Mouse (Mus musculus) heart, embryonic 10.5 days (tissue): ENCODE results near the gene Izumo4. TPM values are rescaled to one million over a fixed set of nuclear protein-coding genes. Genes with fewer than 3 reads are reported as not detected.

Experiments
- DNase-seq: peaks from one replicate; pipeline ENCODE4 v3.0.0-alpha.2; 2017; ENCODE audit warnings: low spot score
- H3K27ac ChIP-seq: fragments of 300-500 bp; sonication (generic); 2 replicates; pipeline ENCODE4 v1.5.1; 2016; ENCODE audit warnings: mild to moderate bottlenecking
- H3K27me3 ChIP-seq: fragments of 300-500 bp; sonication (generic); 2 replicates; pipeline ENCODE4 v1.6.1; 2016; ENCODE audit warnings: mild to moderate bottlenecking; ENCODE audit not compliant: poor library complexity, insufficient read depth, severe bottlenecking
- H3K36me3 ChIP-seq: fragments of 300-500 bp; sonication (generic); 2 replicates; pipeline ENCODE4 v1.6.1; 2016; ENCODE audit warnings: mild to moderate bottlenecking, moderate library complexity
- H3K4me1 ChIP-seq: fragments of 300-500 bp; sonication (generic); 2 replicates; pipeline ENCODE4 v1.6.1; 2016; ENCODE audit warnings: mild to moderate bottlenecking
- H3K4me3 ChIP-seq: fragments of 300-500 bp; sonication (generic); 2 replicates; pipeline ENCODE4 v1.5.1; 2016; ENCODE audit warnings: mild to moderate bottlenecking, moderate library complexity
- H3K9me3 ChIP-seq: fragments of 300-500 bp; sonication (generic); 2 replicates; pipeline ENCODE4 v1.6.1; 2016; ENCODE audit warnings: mild to moderate bottlenecking, moderate library complexity
- WGBS: fragments of 180-500 bp; shearing (Covaris S2); methylation state at CpG from one replicate; pipeline ENCODE4 v1.1.7; 2016; 5-methylcytosine and 5-hydroxymethylcytosine counted together
- polyA plus RNA-seq: library from polyadenylated mRNA; unstranded; fragments of >200 nt; fragmentation: Nextera tagmentation; extraction: Ambion mirVana; gene quantifications from 2 replicates; pipeline ENCODE4 v1.2.1, GENCODE M21; 2016

Izumo4 gene
- polyA plus RNA-seq, 1 experiment from 2014 or later: 14.4 TPM

DNA sequence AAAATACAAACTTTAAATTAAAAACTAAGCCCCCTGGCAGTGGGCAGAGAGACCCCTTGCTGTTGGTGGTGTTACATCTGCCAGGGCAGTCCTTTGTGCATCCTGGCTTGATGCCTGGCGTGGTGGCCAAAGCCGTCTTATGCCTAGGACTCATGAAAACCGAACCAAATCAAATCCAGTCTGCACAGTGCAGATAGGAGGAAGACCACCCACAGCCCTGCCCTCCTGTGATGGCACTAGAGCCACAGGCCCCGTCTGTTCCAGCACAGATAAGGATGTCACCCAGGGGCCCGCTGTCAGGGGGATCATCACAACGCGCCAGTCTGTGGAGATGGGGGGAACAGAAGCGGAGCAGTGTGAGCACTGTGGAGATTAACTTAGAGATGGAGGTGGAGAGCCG, 4.2 kb upstream of the Izumo4 start:
- no peak overlapping the region for H3K4me3 ChIP-seq
- peaks cover 31% of the 10 kb centered on the region for H3K36me3 ChIP-seq
- peaks cover 75% of the 10 kb centered on the region for H3K4me1 ChIP-seq
- H3K9me3 ChIP-seq: no peaks in the 10 kb centered on the region
- H3K27me3 ChIP-seq: no peaks in the 10 kb centered on the region
- WGBS: 67% methylated on average over 9 of the region's 9 CpGs
- DNase-seq: peak; percentile 94
- peak overlapping the region; percentile 75; the same call in 1 of the 2 replicates for H3K27ac ChIP-seq

DNA sequence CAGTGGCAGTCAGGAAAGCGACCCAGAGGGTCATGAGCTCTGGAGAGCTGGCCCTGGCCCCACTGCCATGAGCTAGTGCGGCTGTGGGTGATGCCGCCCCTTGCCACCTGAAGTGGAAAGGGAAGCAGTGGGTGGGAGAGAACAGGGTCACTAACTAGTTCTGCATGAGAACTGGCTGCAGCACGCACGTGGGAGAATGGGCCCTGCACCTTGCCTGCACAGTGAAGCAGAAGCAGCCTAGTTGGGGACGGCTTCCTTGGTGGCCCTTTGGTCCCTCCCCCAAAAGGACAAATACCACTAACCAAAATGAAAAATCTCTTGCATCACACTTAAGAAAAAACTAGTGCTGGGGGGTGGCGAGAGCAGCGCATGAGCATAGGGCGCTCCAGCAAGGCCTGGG, 3.4 kb upstream of the Izumo4 start:
- no peaks in the 10 kb centered on the region for H3K9me3 ChIP-seq
- no peak for DNase-seq
- no peaks in the 10 kb centered on the region for H3K27me3 ChIP-seq
- peak overlapping the region; percentile 75 for H3K27ac ChIP-seq
- 0 out of 2 replicates have a peak overlapping the region, but pooled peaks have one; percentile 23 for H3K4me3 ChIP-seq
- peaks cover 76% of the 10 kb centered on the region for H3K4me1 ChIP-seq
- WGBS: 90% methylated on average over 9 of the region's 9 CpGs
- peaks cover 29% of the 10 kb centered on the region for H3K36me3 ChIP-seq

DNA sequence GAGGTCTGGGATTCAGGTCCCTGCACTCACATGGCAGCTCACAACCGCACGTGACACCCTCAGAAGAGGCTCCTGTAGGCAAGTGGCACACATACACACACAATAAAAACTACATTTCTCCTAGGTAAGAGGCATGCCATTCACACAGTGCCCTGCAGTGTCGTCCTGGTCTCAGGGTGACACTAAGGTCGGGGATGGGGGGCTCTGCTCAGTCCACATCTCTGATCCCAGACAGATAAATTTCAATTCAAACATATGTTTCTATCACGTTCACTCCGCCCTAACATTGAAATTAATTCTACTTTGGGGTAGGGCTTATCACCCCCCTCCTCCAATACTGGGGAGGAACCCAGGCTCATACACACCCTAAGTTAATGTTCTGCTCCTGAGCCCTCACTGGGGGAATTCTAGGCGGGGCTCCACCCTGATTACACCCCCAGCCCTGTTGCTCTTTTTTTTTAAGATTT, 1.9 kb upstream of the Izumo4 start:
- Histone ChIP-seq H3K4me1 (peaks cover 76% of the 10 kb centered on the region), H3K4me3 (no peak overlapping the region)

DNA sequence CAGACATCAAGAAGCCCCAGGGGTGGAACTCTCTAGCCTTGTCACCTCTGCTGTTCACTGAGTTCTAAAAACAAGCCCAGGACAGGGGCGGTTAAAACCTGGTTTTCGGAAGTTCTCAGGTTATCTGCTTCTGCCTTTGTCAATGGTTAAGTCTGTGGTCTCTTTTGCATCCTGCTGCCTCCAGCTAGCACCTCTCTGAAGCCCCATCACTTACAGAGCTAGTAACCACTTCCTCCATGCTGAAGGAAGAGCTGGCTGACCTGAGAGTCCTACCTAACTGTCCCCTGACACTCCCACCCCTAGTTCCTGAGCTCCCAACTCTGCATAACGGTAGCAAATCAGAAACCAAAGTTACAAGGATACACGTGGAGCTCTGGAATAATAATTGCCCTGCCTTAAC, 1.3 kb upstream of the Izumo4 start:
- Histone ChIP-seq H3K36me3 (peaks cover 20% of the 10 kb centered on the region), H3K9me3 (no peaks in the 10 kb centered on the region), H3K4me3 (peak overlapping the region; percentile 77), H3K27ac (peak overlapping the region; percentile 90; the same call in 1 of the 2 replicates), H3K4me1 (peaks cover 76% of the 10 kb centered on the region), H3K27me3 (no peaks in the 10 kb centered on the region)
- DNase-seq: no peak
- WGBS: 41% methylated on average over 4 of the region's 4 CpGs

More for the DNA sequence above, 1.9 kb upstream of the Izumo4 start:
- H3K9me3 ChIP-seq: no peaks in the 10 kb centered on the region
- no peak for DNase-seq
- WGBS: 85% methylated on average over 7 of the region's 7 CpGs
- peak overlapping the region; percentile 44; the same call in 1 of the 2 replicates for H3K27ac ChIP-seq
- H3K36me3 ChIP-seq: peaks cover 19% of the 10 kb centered on the region; the same call in 1 of the 2 replicates
- H3K27me3 ChIP-seq: no peaks in the 10 kb centered on the region

DNA sequence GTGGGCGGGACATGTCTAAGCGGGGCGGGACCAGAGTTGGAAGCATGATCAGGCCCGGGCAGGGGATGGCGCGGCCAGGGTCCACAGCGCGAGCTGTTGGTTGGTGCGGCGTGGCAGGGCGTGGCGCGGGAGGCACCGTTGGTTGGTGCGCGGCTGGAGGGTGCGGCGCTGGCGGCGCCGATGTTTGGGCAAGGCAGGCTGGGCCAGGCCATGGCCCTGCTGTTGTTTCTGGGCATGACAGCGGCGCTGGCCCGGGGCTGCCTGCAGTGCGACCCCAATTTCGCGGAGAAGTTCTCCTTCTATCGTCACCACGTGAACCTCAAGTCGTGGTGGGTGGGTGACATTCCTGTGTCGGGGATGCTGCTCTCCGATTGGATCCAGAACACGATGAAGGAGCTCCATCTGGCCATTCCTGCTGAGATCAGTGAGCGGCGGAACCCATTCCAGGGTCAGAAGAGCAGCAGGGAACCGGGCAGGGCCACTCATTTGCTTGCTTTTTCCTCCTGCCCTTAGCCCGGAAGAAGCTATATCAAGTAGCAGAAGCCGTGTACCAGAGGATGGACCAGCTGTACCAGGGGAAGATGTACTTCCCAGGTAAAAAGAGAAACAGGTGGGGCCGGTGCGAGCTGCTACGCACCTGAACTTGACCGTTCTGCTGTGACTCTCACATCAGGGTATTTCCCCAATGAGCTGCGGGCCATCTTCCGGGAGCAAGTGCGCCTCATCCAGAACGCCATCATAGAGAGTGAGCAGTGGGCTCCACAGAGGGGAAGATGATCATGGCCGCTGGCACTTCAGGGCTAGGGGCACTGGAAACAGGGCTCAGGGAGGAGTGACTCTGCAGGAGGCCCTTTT, 779 bp downstream of the Izumo4 start:
- 2% methylated on average over 47 of the region's 47 CpGs for WGBS
- peak overlapping the region; percentile 77 for H3K4me3 ChIP-seq
- peaks cover 39% of the 10 kb centered on the region for H3K36me3 ChIP-seq
- H3K27me3 ChIP-seq: no peaks in the 10 kb centered on the region
- peak; percentile 98 for DNase-seq
- no peaks in the 10 kb centered on the region for H3K9me3 ChIP-seq
- H3K27ac ChIP-seq: peak overlapping the region; percentile 90
- H3K4me1 ChIP-seq: peaks cover 67% of the 10 kb centered on the region

DNA sequence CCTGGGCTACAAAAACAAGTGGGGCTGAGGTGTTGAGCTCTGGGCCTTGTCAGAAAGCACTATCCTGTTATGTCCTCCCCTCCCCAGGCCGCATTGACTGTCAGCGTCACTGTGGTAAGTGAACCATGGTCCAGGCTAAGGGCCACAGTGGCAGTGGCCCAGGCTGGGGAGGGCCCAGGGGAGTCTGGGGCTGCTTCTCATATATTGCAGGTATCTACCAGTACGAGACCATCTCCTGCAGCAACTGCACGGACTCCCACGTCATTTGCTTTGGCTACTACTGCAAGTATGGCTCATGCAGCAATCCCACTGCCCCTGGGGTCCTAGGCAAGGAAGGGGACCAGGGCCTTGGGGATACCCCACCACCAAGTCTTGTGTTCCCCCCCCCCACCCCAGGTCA, 1.7 kb downstream of the Izumo4 start:
- no peak for DNase-seq
- peaks cover 43% of the 10 kb centered on the region for H3K36me3 ChIP-seq
- no peaks in the 10 kb centered on the region for H3K9me3 ChIP-seq
- H3K27me3 ChIP-seq: no peaks in the 10 kb centered on the region
- peaks cover 59% of the 10 kb centered on the region for H3K4me1 ChIP-seq
- H3K4me3 ChIP-seq: peak overlapping the region; percentile 77
- H3K27ac ChIP-seq: peak overlapping the region; percentile 90
- 88% methylated on average over 5 of the region's 5 CpGs for WGBS

DNA sequence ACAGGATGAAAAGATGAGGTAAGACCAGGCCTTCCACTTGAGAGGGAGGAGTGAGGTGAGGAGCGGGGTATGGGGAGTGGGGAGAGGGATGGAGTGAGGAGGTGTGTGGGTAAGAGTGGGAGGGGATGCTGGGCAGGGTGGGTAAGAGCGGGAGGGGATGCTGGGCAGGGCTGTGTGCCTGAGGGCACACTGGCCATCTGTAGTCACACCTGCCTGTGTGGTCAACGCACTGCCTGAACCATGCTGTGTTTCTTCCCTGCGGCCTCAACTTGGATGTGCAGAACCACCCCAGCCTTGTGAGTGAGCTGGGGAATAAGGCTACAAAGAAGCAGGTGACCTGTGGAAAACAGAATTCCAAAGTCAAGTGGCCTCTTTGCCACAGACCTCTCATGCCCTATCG, 2.4 kb downstream of the Izumo4 start:
- H3K4me3 ChIP-seq: 0 out of 2 replicates have a peak overlapping the region, but pooled peaks have one; percentile 4
- H3K9me3 ChIP-seq: no peaks in the 10 kb centered on the region
- peaks cover 45% of the 10 kb centered on the region for H3K36me3 ChIP-seq
- no peaks in the 10 kb centered on the region for H3K27me3 ChIP-seq
- no peak overlapping the region for H3K27ac ChIP-seq
- DNase-seq: no peak
- whole genome bisulfite sequencing: 81% methylated on average over 5 of the region's 5 CpGs
- H3K4me1 ChIP-seq: peaks cover 55% of the 10 kb centered on the region

DNA sequence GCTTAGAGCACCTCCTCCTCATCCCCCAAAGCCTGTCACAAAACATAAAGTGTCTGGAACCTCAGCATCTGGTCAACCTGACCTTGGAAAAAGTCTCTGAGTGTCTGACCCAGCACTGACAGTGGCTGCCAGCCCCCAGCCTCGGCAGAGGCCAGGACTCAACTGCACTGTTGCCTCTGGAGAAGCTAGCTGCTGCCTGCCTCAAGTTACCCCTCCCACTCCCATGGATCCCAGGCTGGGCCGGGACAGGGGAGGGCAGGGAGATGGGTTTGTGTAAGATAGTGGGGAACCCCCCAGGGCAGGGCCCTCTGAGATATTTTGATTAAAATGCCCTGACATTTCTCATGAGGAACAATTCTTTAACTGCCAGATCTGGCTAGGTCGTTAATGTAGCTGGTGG, 3.0 kb downstream of the Izumo4 start:
- peaks cover 50% of the 10 kb centered on the region for H3K36me3 ChIP-seq
- 58% methylated on average over 3 of the region's 3 CpGs for WGBS
- no peak overlapping the region for H3K27ac ChIP-seq

DNA sequence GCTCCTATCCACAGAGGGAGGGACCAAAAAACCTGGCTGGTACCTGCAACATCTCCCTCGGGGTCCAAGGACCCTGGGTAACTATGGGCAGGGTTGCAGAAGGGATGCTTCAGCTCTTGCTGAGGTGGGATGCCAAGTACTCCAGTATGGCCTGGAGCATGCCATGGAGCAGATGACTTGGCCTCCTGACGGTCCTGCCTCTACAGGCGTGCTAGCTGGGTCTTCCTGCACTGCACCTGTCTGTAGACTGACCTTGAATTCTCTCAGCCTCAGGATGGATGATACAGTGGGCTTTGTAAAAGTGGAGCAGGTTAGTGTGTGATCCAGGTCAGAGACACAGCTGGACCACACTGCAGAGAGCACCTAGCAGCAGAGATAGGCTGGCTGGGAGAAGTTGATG, 3.5 kb downstream of the Izumo4 start:
- no peaks in the 10 kb centered on the region for H3K27me3 ChIP-seq
- WGBS: 64% methylated on average over 3 of the region's 3 CpGs
- H3K36me3 ChIP-seq: peaks cover 55% of the 10 kb centered on the region
- no peaks in the 10 kb centered on the region for H3K9me3 ChIP-seq
- peaks cover 47% of the 10 kb centered on the region for H3K4me1 ChIP-seq
- H3K4me3 ChIP-seq: no peak overlapping the region
- DNase-seq: no peak
- no peak overlapping the region for H3K27ac ChIP-seq

More for the DNA sequence above, 3.0 kb downstream of the Izumo4 start:
- DNase-seq: no peak
- Histone ChIP-seq H3K9me3 (no peaks in the 10 kb centered on the region), H3K4me1 (peaks cover 51% of the 10 kb centered on the region), H3K4me3 (no peak overlapping the region), H3K27me3 (no peaks in the 10 kb centered on the region)

DNA sequence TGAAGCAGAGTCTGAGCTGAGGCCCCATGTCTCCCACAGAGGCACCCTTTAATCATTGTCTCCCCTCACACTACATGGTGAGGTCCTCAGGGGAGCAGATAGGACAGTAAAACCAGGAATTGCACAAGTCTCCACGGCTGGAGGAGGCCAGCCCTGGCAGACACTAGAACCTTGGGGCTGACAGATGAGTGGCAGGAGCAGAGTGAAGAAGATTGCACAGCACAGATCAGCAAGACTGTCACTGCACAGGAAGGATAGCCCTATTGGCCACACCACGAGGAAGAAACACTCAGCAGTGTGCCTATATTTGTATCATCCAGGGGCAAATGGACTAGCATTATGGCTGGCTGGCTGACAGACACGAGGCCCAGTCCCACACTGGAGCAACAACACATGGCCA, 8.8 kb downstream of the Izumo4 start:
- H3K4me3 ChIP-seq: no peak overlapping the region
- H3K27me3 ChIP-seq: no peaks in the 10 kb centered on the region
- no peak for DNase-seq
- peaks cover 98% of the 10 kb centered on the region for H3K36me3 ChIP-seq
- no peak overlapping the region for H3K27ac ChIP-seq
- H3K9me3 ChIP-seq: no peaks in the 10 kb centered on the region
- 85% methylated on average over 3 of the region's 3 CpGs for WGBS
- peaks cover 3% of the 10 kb centered on the region for H3K4me1 ChIP-seq

DNA sequence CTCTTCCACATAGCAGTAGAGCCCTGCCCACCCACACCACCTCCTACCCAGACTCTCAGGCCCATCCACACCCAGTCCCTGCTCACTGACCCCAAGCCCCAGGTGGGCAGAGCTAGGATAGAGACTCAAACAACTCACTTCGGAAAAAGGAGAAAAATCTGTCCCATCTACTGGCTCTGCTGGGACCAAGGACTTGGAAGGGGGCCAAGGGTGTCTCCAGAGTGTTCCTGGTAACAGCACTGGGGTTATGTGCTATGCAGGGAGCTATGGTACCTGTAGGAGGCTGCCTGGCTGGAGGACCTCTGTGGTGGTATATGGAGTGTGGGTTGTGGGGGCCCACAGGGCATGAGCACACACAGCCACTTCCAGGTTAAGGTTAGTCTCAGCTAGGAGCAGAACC, 15.3 kb downstream of the Izumo4 start:
- Histone ChIP-seq H3K27ac (no peak overlapping the region), H3K9me3 (no peaks in the 10 kb centered on the region), H3K27me3 (no peaks in the 10 kb centered on the region), H3K4me3 (no peak overlapping the region), H3K4me1 (no peaks in the 10 kb centered on the region), H3K36me3 (peaks cover 99% of the 10 kb centered on the region)
- DNase-seq: no peak
- 84% methylated on average over 1 of the region's 1 CpGs for WGBS

DNA sequence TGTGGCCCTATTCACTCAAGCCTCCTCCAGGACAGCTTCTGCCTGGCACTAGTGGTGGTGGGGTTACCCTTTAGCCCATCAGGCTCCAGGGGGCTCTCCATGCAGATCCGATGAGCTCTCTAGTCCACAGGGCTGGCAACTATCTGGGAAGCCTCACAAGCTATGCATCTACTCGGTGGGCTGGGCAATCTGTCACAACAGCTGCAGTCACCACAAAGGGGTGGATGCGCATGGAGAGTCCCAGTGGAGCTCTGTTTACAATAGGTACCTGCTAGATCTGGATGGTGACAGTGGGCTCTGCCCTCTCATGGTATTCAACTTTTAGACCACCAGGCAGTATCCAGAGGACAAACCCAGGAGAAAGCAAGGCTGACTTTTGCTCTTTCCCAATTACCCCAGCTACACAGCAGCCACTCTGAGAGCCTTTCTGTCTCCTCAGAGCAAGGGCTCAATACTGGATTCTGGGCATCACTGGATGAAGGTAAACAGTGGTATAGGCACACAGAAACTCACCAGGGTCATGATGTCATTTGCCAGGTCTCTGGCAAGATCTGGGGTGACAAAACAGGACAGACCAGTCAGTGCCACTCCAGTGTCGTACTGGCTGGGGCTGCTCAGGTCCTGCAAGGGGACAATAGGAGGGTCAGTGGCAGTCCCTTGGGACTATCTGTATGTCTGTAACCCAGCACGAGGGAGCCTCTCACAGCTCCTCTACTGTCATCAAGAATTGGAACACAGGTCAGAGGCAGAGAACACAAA, 25.6 kb downstream of the Izumo4 start:
- H3K4me1 ChIP-seq: peaks cover 18% of the 10 kb centered on the region; the same call in 1 of the 2 replicates
- no peaks in the 10 kb centered on the region for H3K9me3 ChIP-seq
- H3K4me3 ChIP-seq: no peak overlapping the region
- peaks cover 99% of the 10 kb centered on the region for H3K36me3 ChIP-seq
- no peak overlapping the region for H3K27ac ChIP-seq
- WGBS: 89% methylated on average over 5 of the region's 5 CpGs
- DNase-seq: no peak
- no peaks in the 10 kb centered on the region for H3K27me3 ChIP-seq

DNA sequence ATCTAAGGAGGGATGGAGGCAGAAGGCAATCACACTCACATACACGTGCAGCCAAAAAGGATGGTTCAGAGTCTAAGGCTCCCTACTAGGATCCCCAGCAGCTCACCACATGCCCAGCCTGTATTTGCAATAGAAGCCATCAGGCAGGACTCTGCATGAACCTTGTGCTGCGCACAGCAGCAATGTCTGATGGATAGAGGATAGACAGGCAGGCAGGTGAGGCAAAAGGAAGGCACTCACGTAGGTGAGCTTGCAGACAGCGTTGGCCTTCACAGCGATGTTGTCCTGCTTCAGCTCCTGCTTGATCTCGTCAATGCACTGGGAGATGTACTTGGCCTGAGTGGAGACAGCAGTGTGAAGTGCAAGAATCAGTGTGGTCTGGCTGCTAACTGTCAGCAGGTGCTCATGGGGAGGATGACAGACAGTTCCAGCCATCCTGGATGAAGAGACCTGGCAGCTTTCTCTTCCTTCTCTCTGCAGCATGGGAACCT, 30.7 kb downstream of the Izumo4 start:
- Histone ChIP-seq H3K4me1 (peaks cover 34% of the 10 kb centered on the region), H3K36me3 (peaks cover 81% of the 10 kb centered on the region), H3K27me3 (no peaks in the 10 kb centered on the region), H3K27ac (no peak overlapping the region), H3K9me3 (no peaks in the 10 kb centered on the region), H3K4me3 (no peak overlapping the region)
- 76% methylated on average over 6 of the region's 6 CpGs for WGBS
- no peak for DNase-seq
